Mouse (Mus musculus) erythroblast, embryonic 14.5 days (primary cell): ENCODE data around the gene Kdelr3.

Experiments used
- GATA1 ChIP-seq: IDR thresholded peaks from 2 replicates; pipeline ENCODE4 v1.6.1; 2012; ENCODE audit warnings: low read length, inconsistent platforms, mixed read lengths
- TAL1 ChIP-seq: IDR thresholded peaks from 3 replicates; pipeline ENCODE4 v1.6.1; 2012; ENCODE audit warnings: low read length, inconsistent platforms, mixed read lengths

GRCm38 (mm10) chr15:79513940-79514339, 2.3 kb upstream of the Kdelr3 start:
- no peak for TF ChIP-seq GATA1
- TF ChIP-seq TAL1, result no peak
